Mouse (Mus musculus): Measurements from ENCODE around the gene Gm1043.

The Gm1043 gene

GRCm38 (mm10) chr5:37263816-37264215 lies 178.6 kb downstream of the Gm1043 start:
- in situ Hi-C loops (cut with MboI; ENCODE audit: unreplicated experiment in 2 of 2), result no loop called here
